Mouse (Mus musculus) limb, embryonic 10.5 days (tissue): ENCODE measurements around the gene Glp1r. TPM values are rescaled to one million over a fixed set of nuclear protein-coding genes. Genes with fewer than 3 reads are reported as not detected.

ENCODE experiments used
- DNase-seq: peaks from one replicate; pipeline ENCODE4 v3.0.0-alpha.2; 2017; ENCODE audit warnings: low spot score
- H3K27ac ChIP-seq: fragments of 300-500 bp; sonication (generic); 2 replicates; pipeline ENCODE4 v1.5.1; 2016; ENCODE audit warnings: mild to moderate bottlenecking
- H3K27me3 ChIP-seq: fragments of 300-500 bp; sonication (generic); 2 replicates; pipeline ENCODE4 v1.6.1; 2016; ENCODE audit warnings: low read depth, mild to moderate bottlenecking; ENCODE audit not compliant: poor library complexity, severe bottlenecking
- H3K36me3 ChIP-seq: fragments of 300-500 bp; sonication (generic); 2 replicates; pipeline ENCODE4 v1.6.1; 2016; ENCODE audit warnings: mild to moderate bottlenecking, moderate library complexity
- H3K4me1 ChIP-seq: fragments of 300-500 bp; sonication (generic); 2 replicates; pipeline ENCODE4 v1.6.1; 2016
- H3K4me3 ChIP-seq: fragments of 300-500 bp; sonication (generic); 2 replicates; pipeline ENCODE4 v1.5.1; 2016; ENCODE audit warnings: mild to moderate bottlenecking, moderate library complexity
- H3K9me3 ChIP-seq: fragments of 300-500 bp; sonication (generic); replicated peaks from 2 replicates; pipeline ENCODE4 v1.6.1; 2016; ENCODE audit warnings: mild to moderate bottlenecking
- WGBS: fragments of 180-500 bp; shearing (Covaris S2); methylation state at CpG from one replicate; pipeline ENCODE4 v1.1.7; 2016; 5-methylcytosine and 5-hydroxymethylcytosine counted together
- polyA plus RNA-seq: library from polyadenylated mRNA; unstranded; fragments of >200 nt; fragmentation: Nextera tagmentation; extraction: Ambion mirVana; gene quantifications from 2 replicates; pipeline ENCODE4 v1.2.1, GENCODE M21; 2016

Glp1r gene
- polyA plus RNA-seq, 1 experiment from 2014 or later, result not detected

GRCm38 (mm10) chr17:30881001-30881400 lies 20.6 kb upstream of the Glp1r start:
- Histone ChIP-seq H3K9me3 (no peaks in the 10 kb centered on the region), H3K36me3 (no peaks in the 10 kb centered on the region), H3K27ac (no peak overlapping the region), H3K27me3 (peaks cover 15% of the 10 kb centered on the region), H3K4me1 (peaks cover 5% of the 10 kb centered on the region; the same call in 1 of the 2 replicates), H3K4me3 (no peak overlapping the region)
- DNase-seq, result no peak
- whole genome bisulfite sequencing, result 57% methylated on average over 2 of the region's 2 CpGs

- H3K27me3 ChIP-seq, result peaks cover 15% of the 10 kb centered on the region
- WGBS, result 11% methylated on average over 6 of the region's 6 CpGs
- H3K4me3 ChIP-seq, result no peak overlapping the region
- DNase-seq, result no peak
- H3K27ac ChIP-seq, result no peak overlapping the region
- H3K36me3 ChIP-seq, result no peaks in the 10 kb centered on the region
- no peaks in the 10 kb centered on the region for H3K9me3 ChIP-seq
- H3K4me1 ChIP-seq, result peaks cover 5% of the 10 kb centered on the region; the same call in 1 of the 2 replicates
Measured at GRCm38 (mm10) chr17:30882206-30882605, 19.4 kb upstream of the Glp1r start.

- Histone ChIP-seq H3K27ac (no peak overlapping the region), H3K4me1 (peaks cover 5% of the 10 kb centered on the region; the same call in 1 of the 2 replicates), H3K27me3 (peaks cover 15% of the 10 kb centered on the region), H3K9me3 (no peaks in the 10 kb centered on the region), H3K4me3 (no peak overlapping the region), H3K36me3 (no peaks in the 10 kb centered on the region)
- no peak for DNase-seq
- 79% methylated on average over 8 of the region's 8 CpGs for WGBS
Measured at GRCm38 (mm10) chr17:30883534-30883933, 18.1 kb upstream of the Glp1r start.

- no peaks in the 10 kb centered on the region for H3K36me3 ChIP-seq
Measured at GRCm38 (mm10) chr17:30892086-30892485, 9.5 kb upstream of the Glp1r start.

GRCm38 (mm10) chr17:30892730-30893129 lies 8.9 kb upstream of the Glp1r start:
- Histone ChIP-seq H3K27me3 (peaks cover 19% of the 10 kb centered on the region; the same call in 1 of the 2 replicates), H3K4me1 (peaks cover 24% of the 10 kb centered on the region), H3K4me3 (no peak overlapping the region), H3K9me3 (no peaks in the 10 kb centered on the region), H3K27ac (no peak overlapping the region), H3K36me3 (no peaks in the 10 kb centered on the region)
- 41% methylated on average over 2 of the region's 2 CpGs for WGBS
- no peak for DNase-seq

More at GRCm38 (mm10) chr17:30892086-30892485, 9.5 kb upstream of the Glp1r start:
- Histone ChIP-seq H3K27me3 (peaks cover 14% of the 10 kb centered on the region; the same call in 1 of the 2 replicates), H3K9me3 (no peaks in the 10 kb centered on the region), H3K4me1 (peaks cover 24% of the 10 kb centered on the region), H3K4me3 (no peak overlapping the region), H3K27ac (no peak overlapping the region; the same call in 1 of the 2 replicates)
- 19% methylated on average over 1 of the region's 1 CpGs for WGBS
- DNase-seq, result peak; percentile 72

GRCm38 (mm10) chr17:30897075-30897474 lies 4.5 kb upstream of the Glp1r start:
- Histone ChIP-seq H3K4me1 (peaks cover 23% of the 10 kb centered on the region), H3K36me3 (no peaks in the 10 kb centered on the region), H3K27ac (no peak overlapping the region), H3K9me3 (no peaks in the 10 kb centered on the region), H3K4me3 (no peak overlapping the region), H3K27me3 (peaks cover 56% of the 10 kb centered on the region)
- no peak for DNase-seq
- 28% methylated on average over 2 of the region's 2 CpGs for WGBS

- Histone ChIP-seq H3K4me3 (no peak overlapping the region), H3K9me3 (no peaks in the 10 kb centered on the region), H3K27ac (no peak overlapping the region), H3K27me3 (peaks cover 100% of the 10 kb centered on the region), H3K4me1 (peaks cover 18% of the 10 kb centered on the region), H3K36me3 (no peaks in the 10 kb centered on the region)
- DNase-seq, result no peak
- 83% methylated on average over 2 of the region's 2 CpGs for WGBS
Measured at GRCm38 (mm10) chr17:30904096-30904495, 2.5 kb downstream of the Glp1r start.

- Histone ChIP-seq H3K4me3 (no peak overlapping the region), H3K9me3 (no peaks in the 10 kb centered on the region), H3K36me3 (no peaks in the 10 kb centered on the region), H3K27ac (no peak overlapping the region), H3K4me1 (peaks cover 29% of the 10 kb centered on the region), H3K27me3 (peaks cover 99% of the 10 kb centered on the region)
- 72% methylated on average over 4 of the region's 4 CpGs for WGBS
- no peak for DNase-seq
Measured at GRCm38 (mm10) chr17:30907577-30907976, 6.0 kb downstream of the Glp1r start.

- Histone ChIP-seq H3K4me1 (peaks cover 42% of the 10 kb centered on the region), H3K4me3 (peak overlapping the region; percentile 26), H3K36me3 (no peaks in the 10 kb centered on the region), H3K27me3 (peaks cover 84% of the 10 kb centered on the region), H3K9me3 (no peaks in the 10 kb centered on the region), H3K27ac (no peak overlapping the region)
- WGBS, result 52% methylated on average over 27 of the region's 27 CpGs
- DNase-seq, result no peak
Measured at GRCm38 (mm10) chr17:30910866-30911731, 9.5 kb downstream of the Glp1r start.

- H3K4me1 ChIP-seq, result peaks cover 42% of the 10 kb centered on the region
- peak overlapping the region; percentile 26 for H3K4me3 ChIP-seq
- H3K36me3 ChIP-seq, result no peaks in the 10 kb centered on the region
- H3K9me3 ChIP-seq, result no peaks in the 10 kb centered on the region
- H3K27ac ChIP-seq, result 0 out of 2 replicates have a peak overlapping the region, but pooled peaks have one; percentile 3
- no peak for DNase-seq
- H3K27me3 ChIP-seq, result peaks cover 78% of the 10 kb centered on the region
- WGBS, result 27% methylated on average over 8 of the region's 8 CpGs
Measured at GRCm38 (mm10) chr17:30911732-30912088, 10.1 kb downstream of the Glp1r start.

GRCm38 (mm10) chr17:30912536-30912935 lies 10.9 kb downstream of the Glp1r start:
- H3K27ac ChIP-seq, result no peak overlapping the region
- DNase-seq, result no peak
- WGBS, result 56% methylated on average over 5 of the region's 5 CpGs
- no peaks in the 10 kb centered on the region for H3K36me3 ChIP-seq
- no peaks in the 10 kb centered on the region for H3K9me3 ChIP-seq
- peaks cover 70% of the 10 kb centered on the region for H3K27me3 ChIP-seq
- no peak overlapping the region for H3K4me3 ChIP-seq
- peaks cover 35% of the 10 kb centered on the region for H3K4me1 ChIP-seq

GRCm38 (mm10) chr17:30914264-30914663 lies 12.6 kb downstream of the Glp1r start:
- Histone ChIP-seq H3K36me3 (no peaks in the 10 kb centered on the region), H3K9me3 (no peaks in the 10 kb centered on the region), H3K27me3 (peaks cover 53% of the 10 kb centered on the region), H3K27ac (no peak overlapping the region), H3K4me1 (peaks cover 35% of the 10 kb centered on the region), H3K4me3 (no peak overlapping the region)
- no peak for DNase-seq

- H3K9me3 ChIP-seq, result no peaks in the 10 kb centered on the region
- no peak for DNase-seq
- H3K36me3 ChIP-seq, result no peaks in the 10 kb centered on the region
- H3K27ac ChIP-seq, result no peak overlapping the region
- H3K4me3 ChIP-seq, result no peak overlapping the region
- H3K4me1 ChIP-seq, result no peaks in the 10 kb centered on the region
- 75% methylated on average over 4 of the region's 4 CpGs for WGBS
- H3K27me3 ChIP-seq, result no peaks in the 10 kb centered on the region
Measured at GRCm38 (mm10) chr17:30923566-30923965, 21.9 kb downstream of the Glp1r start.
